Mouse (Mus musculus) heart, embryonic 16.5 days (tissue): Measurements from ENCODE around the gene Pappa2. TPM values are rescaled to one million over a fixed set of nuclear protein-coding genes. Genes with fewer than 3 reads are reported as not detected.

Source experiments
- ATAC-seq: fragments of 200-750 bp; cut with Nextera tagmentation; replicated peaks from 2 replicates; pipeline ENCODE4 v1.8.0; 2017; ENCODE audit warnings: moderate number of reproducible peaks; ENCODE audit not compliant: insufficient read depth, low FRiP score; ENCODE audit errors: extremely low read depth
- H3K27ac ChIP-seq: fragments of 300-500 bp; sonication (generic); 2 replicates; pipeline ENCODE4 v1.5.1; 2014; ENCODE audit warnings: mild to moderate bottlenecking, low read length, control low read depth, moderate library complexity
- H3K27me3 ChIP-seq: fragments of 300-500 bp; sonication (generic); 2 replicates; pipeline ENCODE4 v1.6.1; 2014; ENCODE audit warnings: low read length, mixed read lengths; ENCODE audit not compliant: control insufficient read depth, insufficient read depth
- H3K36me3 ChIP-seq: fragments of 300-500 bp; sonication (generic); 2 replicates; pipeline ENCODE4 v1.6.1; 2014; ENCODE audit not compliant: control insufficient read depth, insufficient read depth
- H3K4me1 ChIP-seq: fragments of 300-500 bp; sonication (generic); 2 replicates; pipeline ENCODE4 v1.6.1; 2014; ENCODE audit warnings: low read length, mixed read lengths; ENCODE audit not compliant: control insufficient read depth, insufficient read depth
- H3K4me2 ChIP-seq: fragments of 300-500 bp; sonication (generic); 2 replicates; pipeline ENCODE4 v1.6.1; 2014; ENCODE audit warnings: low read depth, mild to moderate bottlenecking, control low read depth, low read length
- H3K4me3 ChIP-seq: fragments of 300-500 bp; sonication (generic); 2 replicates; pipeline ENCODE4 v1.5.1; 2014; ENCODE audit warnings: mild to moderate bottlenecking, control low read depth, low read length
- H3K9ac ChIP-seq: fragments of 300-500 bp; sonication (generic); 2 replicates; pipeline ENCODE4 v1.6.1; 2014; ENCODE audit warnings: low read length, control low read depth
- H3K9me3 ChIP-seq: fragments of 300-500 bp; sonication (generic); replicated peaks from 2 replicates; pipeline ENCODE4 v1.6.1; 2016; ENCODE audit warnings: low read length; ENCODE audit not compliant: control insufficient read depth
- WGBS: fragments of 180-500 bp; shearing (Covaris S2); extraction: QIAGEN DNeasy Blood & Tissue Kit; methylation state at CpG from one replicate; pipeline ENCODE4 v1.1.7; 2014; 5-methylcytosine and 5-hydroxymethylcytosine counted together
- polyA plus RNA-seq: library from polyadenylated mRNA; unstranded; fragments of >200 nt; fragmentation: Nextera tagmentation; extraction: Ambion mirVana; gene quantifications from 2 replicates; pipeline ENCODE4 v1.2.1, GENCODE M21; 2015

Gene Pappa2
- polyA plus RNA-seq, 1 experiment from 2014 or later = 0.63 TPM

DNA sequence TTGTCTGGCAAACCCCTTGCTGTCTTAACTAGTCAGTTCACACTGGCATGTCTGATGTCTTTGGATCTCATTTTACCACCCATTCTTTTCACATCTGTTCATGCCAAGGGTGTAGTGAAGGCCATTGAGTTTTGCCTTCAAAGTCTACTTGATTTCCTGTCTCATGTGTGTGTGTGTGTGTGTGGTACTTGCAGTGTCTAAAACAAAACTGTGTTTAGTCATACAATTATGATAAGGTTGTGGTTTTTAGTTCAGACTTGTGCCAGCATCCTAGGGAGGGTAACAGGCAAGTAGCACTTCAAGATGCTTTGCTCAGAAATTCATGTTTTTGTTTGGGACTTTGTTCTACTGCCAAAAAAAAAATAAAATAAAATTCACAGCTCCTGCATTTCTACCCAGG lies 216.1 kb downstream of the Pappa2 start:
- H3K27ac ChIP-seq = no peak overlapping the region
- H3K4me3 ChIP-seq = no peak overlapping the region
- H3K4me2 ChIP-seq = no peak overlapping the region
- no peaks in the 10 kb centered on the region for H3K9me3 ChIP-seq
- H3K27me3 ChIP-seq = no peaks in the 10 kb centered on the region
- H3K9ac ChIP-seq = no peak overlapping the region
- no peaks in the 10 kb centered on the region for H3K36me3 ChIP-seq
- peaks cover 6% of the 10 kb centered on the region for H3K4me1 ChIP-seq
- ATAC-seq = no peak

DNA sequence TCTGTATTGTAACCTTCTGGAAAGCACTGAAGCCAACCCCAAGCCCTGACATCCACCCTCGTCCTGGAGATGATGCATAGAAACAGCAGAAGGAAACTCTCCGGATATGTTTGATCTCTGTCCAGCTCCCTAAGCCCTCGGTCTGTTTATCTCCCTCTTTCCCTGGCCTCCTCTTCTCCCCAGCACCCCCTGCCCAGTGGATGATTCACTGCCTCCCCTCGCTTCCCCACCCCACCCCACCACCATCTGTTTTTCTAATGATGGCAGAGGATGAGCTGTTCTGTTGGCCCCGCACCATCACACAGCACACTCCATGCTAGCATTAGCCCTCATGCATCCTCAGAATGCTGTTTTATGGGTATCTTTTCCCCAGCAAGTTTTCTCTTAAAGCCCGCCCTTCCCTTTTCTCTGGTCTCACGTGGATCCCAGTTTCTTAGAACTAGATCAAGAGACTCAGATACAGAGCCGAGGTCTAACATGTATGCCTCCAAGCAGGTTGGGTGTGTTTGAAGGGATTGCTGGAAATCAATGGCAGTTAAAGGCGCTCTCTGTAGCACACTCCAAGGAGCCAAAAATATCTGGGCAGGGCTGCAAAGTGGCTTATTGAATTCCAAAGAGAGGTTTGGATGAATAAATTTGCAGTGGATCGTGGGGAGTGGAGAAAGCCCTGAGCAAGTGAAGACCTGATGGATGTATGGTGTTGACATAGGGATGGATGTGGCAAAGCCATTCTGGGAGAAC lies 231.8 kb downstream of the Pappa2 start:
- H3K4me1 ChIP-seq = no peaks in the 10 kb centered on the region
- no peak for ATAC-seq
- 58% methylated on average over 10 of the region's 10 CpGs for WGBS
- no peak overlapping the region for H3K9ac ChIP-seq
- no peak overlapping the region for H3K4me2 ChIP-seq
- H3K27ac ChIP-seq = no peak overlapping the region
- H3K36me3 ChIP-seq = no peaks in the 10 kb centered on the region
- H3K27me3 ChIP-seq = no peaks in the 10 kb centered on the region
- no peak overlapping the region for H3K4me3 ChIP-seq
- H3K9me3 ChIP-seq = no peaks in the 10 kb centered on the region

DNA sequence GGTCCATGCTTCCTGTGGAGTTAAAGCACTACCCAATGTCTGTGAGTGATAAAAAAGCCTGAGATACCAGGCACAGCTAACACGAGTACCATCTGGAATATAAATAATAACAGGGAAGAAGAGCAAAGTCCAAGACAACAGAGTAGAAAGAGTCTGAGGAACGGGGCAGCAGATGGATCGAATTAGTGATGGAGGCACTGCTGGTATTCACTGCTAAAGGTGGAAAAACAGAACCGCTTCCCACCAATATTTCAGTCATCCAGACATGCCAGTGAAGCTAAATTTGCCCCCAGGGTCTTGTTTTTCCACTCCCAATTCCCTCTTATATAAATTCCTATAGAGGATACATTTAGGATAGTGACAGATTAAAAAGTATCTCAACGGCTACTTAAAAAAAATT lies 238.8 kb downstream of the Pappa2 start:
- Histone ChIP-seq H3K27me3 (no peaks in the 10 kb centered on the region), H3K4me1 (peaks cover 5% of the 10 kb centered on the region; the same call in 1 of the 2 replicates), H3K9ac (no peak overlapping the region), H3K27ac (no peak overlapping the region), H3K4me3 (no peak overlapping the region), H3K4me2 (no peak overlapping the region), H3K9me3 (no peaks in the 10 kb centered on the region), H3K36me3 (no peaks in the 10 kb centered on the region)
- WGBS = 74% methylated on average over 5 of the region's 5 CpGs
- ATAC-seq = no peak

DNA sequence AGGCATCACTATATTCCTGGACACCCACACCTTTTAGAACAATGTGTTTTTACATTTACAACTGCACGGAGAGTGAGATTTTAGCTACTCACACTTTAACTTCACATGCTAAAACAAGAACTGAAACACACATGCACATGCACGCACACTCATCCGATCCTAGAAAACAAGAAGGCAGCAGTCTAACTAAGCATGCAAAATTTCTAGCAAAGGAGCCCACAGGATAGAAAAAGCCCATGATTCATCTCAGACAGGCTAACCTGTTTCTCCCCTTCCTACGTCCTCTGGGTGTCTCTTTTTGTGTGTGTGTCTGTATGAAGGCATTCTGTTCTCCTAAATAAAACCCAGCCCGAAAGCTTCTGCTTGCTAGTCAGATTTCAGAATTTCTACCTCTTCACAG lies 239.3 kb downstream of the Pappa2 start:
- ATAC-seq = no peak
- H3K4me1 ChIP-seq = peaks cover 5% of the 10 kb centered on the region; the same call in 1 of the 2 replicates
- no peaks in the 10 kb centered on the region for H3K36me3 ChIP-seq
- no peak overlapping the region for H3K4me3 ChIP-seq
- no peak overlapping the region for H3K27ac ChIP-seq
- WGBS = 89% methylated on average over 5 of the region's 5 CpGs
- no peak overlapping the region for H3K4me2 ChIP-seq
- no peaks in the 10 kb centered on the region for H3K27me3 ChIP-seq
- no peak overlapping the region for H3K9ac ChIP-seq
- no peaks in the 10 kb centered on the region for H3K9me3 ChIP-seq

DNA sequence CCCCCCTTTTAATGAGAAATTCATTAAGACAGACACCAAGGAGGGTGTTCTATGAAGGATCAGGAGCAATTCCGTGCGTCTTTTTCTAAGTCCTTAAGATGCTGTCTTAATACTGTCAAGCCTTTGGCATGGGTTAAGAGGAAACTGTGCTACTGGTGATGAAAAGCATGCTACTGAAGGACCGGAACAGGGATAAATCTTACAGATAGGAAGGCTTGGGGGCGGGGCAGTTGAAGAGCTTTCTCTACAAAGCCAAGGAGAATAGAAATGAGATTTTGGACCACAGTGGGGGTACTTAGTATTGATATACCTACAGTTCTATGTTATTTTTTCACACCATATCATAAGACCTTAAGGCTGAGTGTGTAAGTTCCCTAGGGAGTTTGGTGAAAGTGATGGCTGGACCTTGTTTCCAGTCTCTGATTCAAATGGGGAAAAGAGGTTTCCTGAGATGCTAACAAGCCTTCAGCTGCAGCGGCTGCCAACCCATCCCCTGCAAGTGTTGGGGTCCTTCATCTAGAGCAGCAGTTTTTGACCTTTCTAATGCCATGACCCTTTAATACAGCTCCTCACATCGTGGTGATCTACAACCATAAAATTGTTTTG lies 240.0 kb downstream of the Pappa2 start:
- Histone ChIP-seq H3K4me2 (no peak overlapping the region), H3K4me3 (no peak overlapping the region), H3K9ac (no peak overlapping the region), H3K27ac (no peak overlapping the region), H3K4me1 (peaks cover 5% of the 10 kb centered on the region; the same call in 1 of the 2 replicates), H3K36me3 (no peaks in the 10 kb centered on the region), H3K9me3 (no peaks in the 10 kb centered on the region), H3K27me3 (no peaks in the 10 kb centered on the region)
- 63% methylated on average over 6 of the region's 6 CpGs for WGBS
- ATAC-seq = no peak

DNA sequence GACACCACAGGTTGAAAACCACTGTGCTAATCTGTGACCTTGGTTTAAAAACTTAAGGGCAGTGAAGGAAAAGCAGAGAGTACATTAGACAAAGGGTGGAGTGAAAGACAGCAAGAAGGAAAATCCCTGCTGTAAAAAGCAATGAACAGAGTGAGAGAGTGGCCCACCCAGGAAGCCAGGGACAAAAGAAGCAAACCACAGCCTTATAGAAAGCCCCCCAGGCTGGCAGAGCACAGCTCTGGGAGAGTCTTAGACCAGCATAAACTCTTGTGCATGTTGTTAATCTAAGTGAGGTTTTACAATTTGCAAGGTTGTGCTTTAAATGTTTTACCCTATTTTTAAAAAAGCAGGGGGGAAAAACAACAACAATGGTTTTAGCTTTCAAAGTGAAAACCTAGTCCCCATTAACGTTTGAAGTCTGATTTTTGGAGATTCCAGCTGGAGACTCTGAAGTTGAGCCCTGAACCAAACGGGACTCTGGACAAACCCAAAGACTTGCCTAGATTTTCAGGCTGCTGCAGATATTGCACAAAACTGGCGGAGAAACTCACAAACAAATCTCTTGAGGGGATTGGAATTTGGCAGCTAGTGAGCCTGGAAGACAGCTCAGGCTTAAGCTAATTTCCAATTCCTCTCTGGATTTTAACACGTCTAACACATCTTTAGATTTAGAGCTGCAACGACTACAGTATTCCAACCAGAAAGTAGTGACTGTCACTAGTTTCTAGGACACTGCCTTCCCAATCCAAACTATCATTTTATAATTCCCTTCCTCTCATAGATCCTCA lies 241.0 kb downstream of the Pappa2 start:
- no peaks in the 10 kb centered on the region for H3K27me3 ChIP-seq
- 38% methylated on average over 5 of the region's 5 CpGs for WGBS
- H3K9me3 ChIP-seq = no peaks in the 10 kb centered on the region
- H3K4me2 ChIP-seq = no peak overlapping the region
- H3K9ac ChIP-seq = no peak overlapping the region
- ATAC-seq = no peak
- no peak overlapping the region for H3K27ac ChIP-seq
- H3K4me1 ChIP-seq = peaks cover 5% of the 10 kb centered on the region; the same call in 1 of the 2 replicates
- no peak overlapping the region for H3K4me3 ChIP-seq
- no peaks in the 10 kb centered on the region for H3K36me3 ChIP-seq

DNA sequence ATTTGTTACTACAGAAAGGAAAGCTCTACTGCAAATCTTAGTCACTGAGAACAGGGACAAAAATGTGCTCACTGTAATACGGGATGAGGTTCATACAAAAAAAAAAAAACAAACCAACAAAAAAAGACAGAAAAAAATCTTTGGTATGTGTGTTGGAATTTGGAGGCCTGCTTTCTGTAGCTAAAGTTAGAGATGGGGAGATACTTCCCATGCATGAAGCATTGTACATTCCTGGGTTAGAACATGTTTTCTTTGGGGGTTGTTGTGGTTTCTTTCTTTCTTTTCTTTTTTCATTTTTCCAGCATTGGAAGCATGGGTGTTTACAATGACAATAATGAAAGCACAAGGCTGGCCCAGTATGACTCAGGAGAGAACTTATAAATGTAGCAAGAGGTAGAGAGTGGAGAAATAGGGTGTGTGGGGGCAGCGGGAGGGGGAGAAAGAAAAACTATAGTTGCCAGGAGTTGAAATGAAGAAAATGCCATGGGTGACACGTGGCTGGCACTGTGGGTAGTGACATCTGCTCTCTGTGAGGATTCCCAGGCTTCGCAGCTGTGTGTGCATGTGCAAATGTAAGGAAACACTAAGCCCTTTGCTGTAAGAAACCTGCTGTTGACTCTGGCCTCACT lies 247.3 kb downstream of the Pappa2 start:
- no peak for ATAC-seq
- no peaks in the 10 kb centered on the region for H3K9me3 ChIP-seq
- 44% methylated on average over 4 of the region's 4 CpGs for WGBS

DNA sequence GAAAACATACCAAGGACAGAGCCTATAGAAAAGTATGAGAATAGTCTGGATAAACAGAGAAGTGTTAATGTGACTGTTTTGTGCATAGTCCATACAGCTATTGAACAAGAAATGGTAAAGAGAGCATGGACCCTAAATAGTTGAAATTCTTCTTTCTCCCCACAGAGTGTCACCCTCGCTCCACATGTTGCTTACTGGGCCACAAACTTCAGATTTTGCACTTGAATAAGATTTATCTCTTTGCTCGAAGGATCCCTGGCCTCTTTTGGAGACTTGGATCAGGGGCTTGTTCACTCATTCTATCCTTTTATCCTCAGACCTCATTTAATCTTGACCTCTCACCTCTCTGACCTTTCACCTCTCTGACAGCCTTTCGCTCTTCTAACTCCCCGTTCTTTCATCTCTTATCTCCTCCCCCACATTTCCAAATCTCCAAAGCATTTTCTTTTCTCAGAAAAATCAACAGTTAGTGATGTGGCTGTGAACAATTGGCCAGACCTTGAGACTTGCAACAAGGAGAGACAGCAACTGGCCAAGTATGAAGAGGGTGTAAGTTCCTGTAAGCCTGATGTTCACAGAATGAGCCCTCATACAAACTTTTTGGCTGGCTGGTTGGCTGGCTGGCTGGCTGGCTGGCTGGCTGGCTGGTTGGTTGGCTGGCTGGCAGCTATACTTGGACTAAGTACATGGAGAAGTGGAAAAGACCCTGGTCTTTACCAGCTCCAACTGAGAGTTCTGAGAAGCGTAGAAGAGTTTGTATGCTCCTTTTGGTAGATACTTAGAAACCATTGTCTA lies 266.8 kb downstream of the Pappa2 start:
- Histone ChIP-seq H3K36me3 (no peaks in the 10 kb centered on the region), H3K4me2 (no peak overlapping the region), H3K27ac (no peak overlapping the region), H3K9ac (no peak overlapping the region), H3K27me3 (no peaks in the 10 kb centered on the region), H3K9me3 (no peaks in the 10 kb centered on the region), H3K4me1 (no peaks in the 10 kb centered on the region), H3K4me3 (no peak overlapping the region)
- no peak for ATAC-seq
- 38% methylated on average over 5 of the region's 5 CpGs for WGBS

More for the DNA sequence above, 247.3 kb downstream of the Pappa2 start:
- no peak overlapping the region for H3K4me2 ChIP-seq
- H3K27me3 ChIP-seq = no peaks in the 10 kb centered on the region
- no peak overlapping the region for H3K9ac ChIP-seq
- H3K4me3 ChIP-seq = no peak overlapping the region
- H3K27ac ChIP-seq = no peak overlapping the region
- H3K36me3 ChIP-seq = no peaks in the 10 kb centered on the region
- no peaks in the 10 kb centered on the region for H3K4me1 ChIP-seq
